Mouse (Mus musculus): Measurements from ENCODE around the gene Dnajb4. TPM values are rescaled to one million over a fixed set of nuclear protein-coding genes. Genes with fewer than 3 reads are reported as not detected.

Dnajb4 gene
- polyA plus RNA-seq, 1 experiment from 2014 or later = 36.3 TPM

GRCm38 (mm10) chr3:152190679-152191477 lies 19.2 kb downstream of the Dnajb4 start:
- Histone ChIP-seq H3K4me1 (peaks cover 34% of the 10 kb centered on the region), H3K4me2 (peak overlapping the region; percentile 79), H3K36me3 (peaks cover 27% of the 10 kb centered on the region), H3K27ac (peak overlapping the region; percentile 64), H3K27me3 (replicated peaks) (no peaks in the 10 kb centered on the region), H3K4me3 (peak overlapping the region; percentile 74), H3K9me3 (replicated peaks) (no peaks in the 10 kb centered on the region), H3K9ac (peak overlapping the region; percentile 85)
- 47% methylated on average over 9 of the region's 9 CpGs for WGBS (ENCODE audit: insufficient replicate concordance)
- ATAC-seq = peak; percentile 31; the same call in 1 of the 2 replicates

GRCm38 (mm10) chr3:152189306-152189705 lies 20.8 kb downstream of the Dnajb4 start:
- WGBS (ENCODE audit: insufficient replicate concordance) = 46% methylated on average over 4 of the region's 4 CpGs
- H3K36me3 ChIP-seq = peaks cover 43% of the 10 kb centered on the region
- H3K4me2 ChIP-seq = peak overlapping the region; percentile 79
- peak overlapping the region; percentile 47; the same call in 1 of the 2 replicates for H3K9ac ChIP-seq
- ATAC-seq = no peak
- H3K4me3 ChIP-seq = peak overlapping the region; percentile 37
- H3K4me1 ChIP-seq = peaks cover 32% of the 10 kb centered on the region
- no peaks in the 10 kb centered on the region for H3K27me3 ChIP-seq (replicated peaks)
- H3K9me3 ChIP-seq (replicated peaks) = no peaks in the 10 kb centered on the region
- peak overlapping the region; percentile 30 for H3K27ac ChIP-seq

- Histone ChIP-seq H3K4me1 (peaks cover 25% of the 10 kb centered on the region), H3K9me3 (replicated peaks) (no peaks in the 10 kb centered on the region), H3K27me3 (replicated peaks) (no peaks in the 10 kb centered on the region), H3K9ac (no peak overlapping the region), H3K27ac (no peak overlapping the region), H3K36me3 (peaks cover 68% of the 10 kb centered on the region), H3K4me2 (no peak overlapping the region), H3K4me3 (no peak overlapping the region)
- WGBS (ENCODE audit: insufficient replicate concordance) = 83% methylated on average over 6 of the region's 6 CpGs
- no peak for ATAC-seq
These were observed 24.0 kb downstream of the Dnajb4 start for GRCm38 (mm10) chr3:152186106-152186505.

- Histone ChIP-seq H3K36me3 (peaks cover 67% of the 10 kb centered on the region), H3K4me1 (peaks cover 5% of the 10 kb centered on the region), H3K9me3 (replicated peaks) (no peaks in the 10 kb centered on the region), H3K4me3 (no peak overlapping the region), H3K4me2 (no peak overlapping the region), H3K9ac (no peak overlapping the region), H3K27me3 (replicated peaks) (no peaks in the 10 kb centered on the region), H3K27ac (no peak overlapping the region)
- no peak for ATAC-seq
- 89% methylated on average over 9 of the region's 9 CpGs for WGBS (ENCODE audit: insufficient replicate concordance)
These were observed 26.6 kb downstream of the Dnajb4 start for GRCm38 (mm10) chr3:152183522-152183921.

GRCm38 (mm10) chr3:152180624-152181023 lies 29.5 kb downstream of the Dnajb4 start:
- WGBS (ENCODE audit: insufficient replicate concordance) = 79% methylated on average over 4 of the region's 4 CpGs
- ATAC-seq = peak; percentile 38; the same call in 1 of the 2 replicates
- no peaks in the 10 kb centered on the region for H3K27me3 ChIP-seq (replicated peaks)
- peaks cover 46% of the 10 kb centered on the region for H3K36me3 ChIP-seq
- H3K4me2 ChIP-seq = no peak overlapping the region
- H3K9ac ChIP-seq = no peak overlapping the region
- 0 out of 2 replicates have a peak, but pooled peaks cover 3% of the 10 kb centered on the region for H3K4me1 ChIP-seq
- 0 out of 2 replicates have a peak overlapping the region, but pooled peaks have one; percentile 18 for H3K27ac ChIP-seq
- no peaks in the 10 kb centered on the region for H3K9me3 ChIP-seq (replicated peaks)
- no peak overlapping the region for H3K4me3 ChIP-seq

GRCm38 (mm10) chr3:152179285-152179684 lies 30.8 kb downstream of the Dnajb4 start:
- no peak overlapping the region for H3K27ac ChIP-seq
- H3K27me3 ChIP-seq (replicated peaks) = no peaks in the 10 kb centered on the region
- no peaks in the 10 kb centered on the region for H3K9me3 ChIP-seq (replicated peaks)
- ATAC-seq = no peak
- 0 out of 2 replicates have a peak, but pooled peaks cover 3% of the 10 kb centered on the region for H3K4me1 ChIP-seq
- 61% methylated on average over 1 of the region's 1 CpGs for WGBS (ENCODE audit: insufficient replicate concordance)
- no peak overlapping the region for H3K4me2 ChIP-seq
- no peak overlapping the region for H3K4me3 ChIP-seq
- peaks cover 33% of the 10 kb centered on the region for H3K36me3 ChIP-seq
- no peak overlapping the region for H3K9ac ChIP-seq

- no peak for ATAC-seq
- Histone ChIP-seq H3K4me2 (no peak overlapping the region), H3K27ac (no peak overlapping the region), H3K9me3 (replicated peaks) (no peaks in the 10 kb centered on the region), H3K36me3 (peaks cover 29% of the 10 kb centered on the region), H3K4me1 (0 out of 2 replicates have a peak, but pooled peaks cover 3% of the 10 kb centered on the region), H3K27me3 (replicated peaks) (no peaks in the 10 kb centered on the region), H3K4me3 (no peak overlapping the region), H3K9ac (no peak overlapping the region)
- WGBS (ENCODE audit: insufficient replicate concordance) = 75% methylated on average over 4 of the region's 4 CpGs
These were observed 31.3 kb downstream of the Dnajb4 start for GRCm38 (mm10) chr3:152178816-152179215.

- Histone ChIP-seq H3K4me2 (no peak overlapping the region), H3K9me3 (replicated peaks) (no peaks in the 10 kb centered on the region), H3K27ac (no peak overlapping the region), H3K4me3 (no peak overlapping the region), H3K4me1 (peaks cover 19% of the 10 kb centered on the region), H3K9ac (no peak overlapping the region), H3K27me3 (replicated peaks) (peaks cover 16% of the 10 kb centered on the region), H3K36me3 (no peaks in the 10 kb centered on the region)
- 69% methylated on average over 7 of the region's 7 CpGs for WGBS (ENCODE audit: insufficient replicate concordance)
- ATAC-seq = 0 out of 2 replicates have a peak, but pooled peaks have one; percentile 10
These were observed 37.7 kb downstream of the Dnajb4 start for GRCm38 (mm10) chr3:152172322-152172935.

GRCm38 (mm10) chr3:152171862-152172261 lies 38.2 kb downstream of the Dnajb4 start:
- Histone ChIP-seq H3K4me1 (peaks cover 24% of the 10 kb centered on the region), H3K9ac (no peak overlapping the region), H3K27ac (no peak overlapping the region), H3K9me3 (replicated peaks) (no peaks in the 10 kb centered on the region), H3K36me3 (no peaks in the 10 kb centered on the region), H3K27me3 (replicated peaks) (peaks cover 22% of the 10 kb centered on the region), H3K4me3 (no peak overlapping the region), H3K4me2 (no peak overlapping the region)
- 0 out of 2 replicates have a peak, but pooled peaks have one; percentile 21 for ATAC-seq
- WGBS (ENCODE audit: insufficient replicate concordance) = 64% methylated on average over 7 of the region's 7 CpGs

- H3K27me3 ChIP-seq (replicated peaks) = peaks cover 28% of the 10 kb centered on the region
- peak; percentile 42 for ATAC-seq
- no peaks in the 10 kb centered on the region for H3K36me3 ChIP-seq
- WGBS (ENCODE audit: insufficient replicate concordance) = 39% methylated on average over 2 of the region's 2 CpGs
- peaks cover 30% of the 10 kb centered on the region for H3K4me1 ChIP-seq
- H3K4me3 ChIP-seq = no peak overlapping the region
- H3K27ac ChIP-seq = peak overlapping the region; percentile 45
- H3K9ac ChIP-seq = no peak overlapping the region
- no peak overlapping the region for H3K4me2 ChIP-seq
- H3K9me3 ChIP-seq (replicated peaks) = no peaks in the 10 kb centered on the region
These were observed 38.9 kb downstream of the Dnajb4 start for GRCm38 (mm10) chr3:152171236-152171635.

GRCm38 (mm10) chr3:152170407-152170806 lies 39.7 kb downstream of the Dnajb4 start:
- Histone ChIP-seq H3K36me3 (no peaks in the 10 kb centered on the region), H3K27me3 (replicated peaks) (peaks cover 36% of the 10 kb centered on the region), H3K9ac (no peak overlapping the region), H3K27ac (no peak overlapping the region), H3K4me1 (peaks cover 39% of the 10 kb centered on the region), H3K9me3 (replicated peaks) (no peaks in the 10 kb centered on the region), H3K4me3 (no peak overlapping the region), H3K4me2 (no peak overlapping the region)
- WGBS (ENCODE audit: insufficient replicate concordance) = 6% methylated on average over 1 of the region's 1 CpGs
- no peak for ATAC-seq

GRCm38 (mm10) chr3:152168007-152168406 lies 42.1 kb downstream of the Dnajb4 start:
- Histone ChIP-seq H3K27me3 (replicated peaks) (peaks cover 50% of the 10 kb centered on the region), H3K4me1 (peaks cover 36% of the 10 kb centered on the region), H3K4me3 (no peak overlapping the region), H3K27ac (no peak overlapping the region), H3K36me3 (no peaks in the 10 kb centered on the region), H3K4me2 (no peak overlapping the region), H3K9ac (no peak overlapping the region), H3K9me3 (replicated peaks) (no peaks in the 10 kb centered on the region)
- WGBS (ENCODE audit: insufficient replicate concordance) = 82% methylated on average over 10 of the region's 10 CpGs
- no peak for ATAC-seq

All from liver, embryonic 12.5 days (tissue).